Mouse (Mus musculus): ENCODE data around the gene Crebrf.
A peak's percentile ranks its signal among the peaks of the same experiment; 100 is the strongest.

Crebrf gene

DNA sequence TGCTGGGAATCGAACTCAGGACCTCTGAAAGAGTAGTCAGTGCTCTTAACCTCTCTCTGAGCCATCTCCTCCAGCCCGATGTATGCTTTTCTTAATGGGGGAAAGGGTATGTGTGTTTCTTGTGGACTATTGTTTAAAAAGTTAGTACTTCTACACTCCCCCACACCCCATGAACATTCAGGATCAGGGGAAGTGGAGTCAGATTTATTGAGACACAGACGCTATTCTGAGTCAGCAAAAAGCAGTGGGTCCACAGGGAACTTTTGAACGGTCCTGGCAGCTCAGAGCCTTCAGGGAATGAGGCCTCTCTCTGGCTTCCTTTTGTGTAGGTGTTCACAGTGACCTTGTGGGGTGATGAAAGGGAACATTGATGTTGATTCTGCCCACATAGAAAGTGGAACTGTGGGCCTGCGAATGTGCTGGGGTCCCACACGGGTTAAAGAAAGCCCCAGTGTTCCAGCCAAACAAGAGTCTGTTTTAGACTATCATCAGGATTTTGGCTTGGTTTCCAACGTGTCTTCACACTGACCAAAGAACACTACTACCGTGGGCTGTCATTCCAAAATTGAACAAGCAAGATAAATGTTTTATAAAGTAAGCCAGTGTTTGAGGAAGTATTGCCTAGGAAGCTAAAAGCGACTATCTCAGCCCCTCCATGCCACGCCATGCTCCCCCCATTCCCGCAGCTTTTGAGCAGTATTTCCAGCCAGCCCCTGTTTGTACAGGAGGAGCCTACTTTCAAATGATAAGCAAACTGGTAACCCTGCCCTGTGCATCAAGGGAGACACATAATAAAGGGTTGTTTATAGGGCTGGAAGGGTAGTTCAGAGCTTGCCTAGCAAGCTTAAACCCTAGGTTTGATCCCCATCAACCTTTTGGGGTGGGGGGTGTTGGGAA is 9.7 kb upstream of the Crebrf start:
- no peak for DNase-seq (ENCODE audit: low spot score)

DNA sequence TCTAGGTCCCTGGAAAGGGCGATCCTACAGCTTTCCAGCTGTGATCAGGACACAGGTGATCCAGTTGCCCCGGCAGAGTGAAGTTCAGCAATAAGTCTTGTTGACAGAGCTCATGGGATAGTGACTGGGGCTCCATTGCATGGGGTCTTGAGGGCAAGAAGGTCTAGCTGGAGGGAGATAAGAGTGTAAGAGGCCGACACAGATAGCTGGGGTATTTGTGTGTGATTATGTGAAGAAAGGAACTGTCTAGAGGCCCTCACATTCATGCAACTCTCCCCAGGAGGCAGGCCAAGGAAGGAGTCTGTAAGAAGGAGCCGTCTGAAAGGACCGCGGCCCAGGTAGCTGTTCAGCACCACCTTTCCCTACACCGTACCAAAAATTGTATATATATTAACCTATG is 8.4 kb upstream of the Crebrf start:
- DNase-seq (ENCODE audit: low spot score) = no peak

GRCm38 (mm10) chr17:26708499-26708898 is 7.0 kb upstream of the Crebrf start:
- DNase-seq (ENCODE audit: low spot score) = no peak

DNA sequence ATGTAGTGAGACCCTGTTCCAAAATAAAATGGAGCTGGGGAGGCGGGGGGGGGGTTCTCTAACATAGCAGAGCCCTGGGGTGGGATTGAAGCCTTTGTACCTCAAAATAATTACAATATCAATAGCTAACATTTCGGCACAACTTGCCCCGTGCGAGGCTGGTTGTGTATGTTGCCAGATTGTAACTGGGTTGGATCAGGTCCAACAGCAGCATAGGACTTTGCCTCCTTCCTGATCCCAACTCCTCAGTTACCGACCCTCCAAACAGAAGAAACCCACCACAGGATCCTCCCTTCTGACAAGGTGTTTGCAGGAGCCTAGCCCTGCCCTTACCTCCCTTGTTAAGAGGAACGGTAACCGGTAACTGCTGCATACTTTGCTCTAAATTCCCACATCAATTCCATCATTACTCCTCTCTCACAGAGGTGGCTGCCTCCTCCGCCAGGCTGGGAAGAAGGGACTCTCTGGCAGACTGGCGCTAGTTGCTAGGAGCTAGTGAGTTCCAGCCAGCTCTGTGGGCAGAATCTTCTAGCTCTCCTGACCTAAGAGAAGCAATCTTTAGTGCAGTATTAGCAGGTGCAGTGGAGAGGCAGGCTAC is 6.4 kb upstream of the Crebrf start:
- DNase-seq (ENCODE audit: low spot score) = no peak

DNA sequence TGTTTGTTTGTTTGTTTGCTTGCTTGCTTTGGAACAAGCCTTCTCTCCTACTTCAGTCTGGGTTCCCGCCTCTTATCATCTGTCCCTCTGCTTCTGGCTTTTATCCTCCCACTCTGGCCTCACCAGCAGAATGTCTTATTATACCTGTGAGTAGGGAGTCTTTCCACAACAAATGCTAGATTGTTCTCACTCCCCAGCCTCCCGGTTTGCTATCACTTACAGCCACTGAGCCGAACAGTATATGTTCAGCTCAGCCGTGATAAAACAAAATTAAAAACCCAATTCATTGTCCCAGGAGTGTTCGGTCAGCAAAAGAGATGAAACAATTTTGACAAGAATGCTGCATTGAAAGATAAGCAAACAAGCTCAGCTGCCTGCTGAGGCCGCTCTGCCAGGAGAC is 5.4 kb upstream of the Crebrf start:
- no peak for DNase-seq (ENCODE audit: low spot score)

DNA sequence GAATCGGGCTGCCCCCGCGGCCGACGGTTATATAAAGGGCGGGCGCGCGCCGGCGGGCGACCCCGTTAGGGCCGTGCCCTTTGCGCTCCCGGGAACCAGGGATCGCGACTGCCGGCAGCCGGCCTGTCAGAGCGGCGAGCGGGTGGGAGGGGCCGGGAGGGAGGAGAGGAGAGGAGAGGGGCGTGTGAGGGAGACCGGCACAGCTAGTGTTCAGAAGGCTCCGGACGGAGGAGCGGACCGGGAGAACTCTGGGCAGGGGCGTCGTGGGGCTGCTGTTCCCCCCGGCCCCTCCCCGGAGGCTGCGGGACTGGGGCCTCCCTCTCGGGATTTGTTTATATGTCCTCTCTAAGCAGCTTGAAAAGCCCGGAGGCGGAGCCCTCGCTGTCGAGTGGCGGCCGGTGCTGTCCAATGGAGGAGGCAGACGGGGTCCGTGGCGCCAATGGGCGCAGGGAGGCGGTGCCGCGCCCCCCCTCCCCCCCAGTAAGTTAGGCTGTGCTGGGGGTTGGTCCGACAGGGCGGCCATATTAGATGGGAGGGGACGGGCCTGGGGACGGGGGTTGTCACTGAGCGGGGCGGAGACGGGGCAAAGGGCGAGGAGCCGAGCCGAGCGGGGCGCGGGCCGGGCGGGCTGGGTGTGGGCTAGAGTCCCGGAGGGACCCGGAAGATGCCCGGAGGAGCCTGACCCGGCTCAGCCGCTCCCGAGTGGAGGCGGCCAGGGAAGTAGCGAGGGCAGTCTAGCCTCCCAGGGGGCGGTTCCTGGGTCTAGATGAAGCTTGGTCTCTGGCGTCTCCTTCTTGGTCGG is 667 bp downstream of the Crebrf start:
- peak; percentile 94 for DNase-seq (ENCODE audit: low spot score)

DNA sequence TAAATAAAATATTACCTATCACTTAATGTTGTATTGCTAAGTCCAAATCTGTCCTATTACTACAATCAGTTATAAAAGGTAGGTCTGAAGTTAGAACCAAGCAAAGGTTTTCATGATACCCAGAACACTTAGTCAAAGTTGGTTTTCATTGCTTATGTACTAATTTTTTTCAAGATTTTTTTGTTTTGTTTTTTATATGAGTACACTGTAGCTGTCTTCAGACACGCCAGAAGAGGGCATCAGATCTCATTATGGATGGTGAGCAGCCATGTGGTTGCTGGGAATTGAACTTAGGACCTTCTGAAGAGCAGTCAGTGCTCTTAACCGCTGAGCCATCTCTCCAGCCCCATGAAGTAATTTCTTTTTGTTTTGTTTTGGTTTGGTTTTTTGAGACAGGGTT is 2.4 kb downstream of the Crebrf start:
- no peak for DNase-seq (ENCODE audit: low spot score)

DNA sequence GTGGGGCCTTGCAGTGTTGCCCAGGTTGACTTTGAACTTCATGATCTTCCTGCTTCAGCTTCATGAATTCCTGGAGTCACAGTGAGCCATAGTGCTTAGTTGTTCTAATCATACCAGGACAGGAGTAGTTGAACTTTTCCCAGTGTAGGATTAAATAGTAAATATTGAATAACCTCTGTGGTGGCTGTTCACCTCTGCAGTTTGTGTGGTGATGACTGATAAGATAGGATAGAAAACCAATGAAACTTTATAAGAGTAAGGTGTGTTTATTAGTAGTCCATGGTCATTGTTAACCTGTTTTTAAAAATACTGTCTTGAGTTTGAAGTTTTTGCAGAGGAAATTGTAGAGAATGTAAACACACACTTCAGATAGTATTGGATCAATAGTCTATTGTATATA is 4.0 kb downstream of the Crebrf start:
- DNase-seq (ENCODE audit: low spot score) = no peak

- no peak for DNase-seq (ENCODE audit: low spot score)
Measured at GRCm38 (mm10) chr17:26721802-26722201, 6.4 kb downstream of the Crebrf start.

GRCm38 (mm10) chr17:26724790-26725189 is 9.3 kb downstream of the Crebrf start:
- no peak for DNase-seq (ENCODE audit: low spot score)

GRCm38 (mm10) chr17:26726674-26727073 is 11.2 kb downstream of the Crebrf start:
- DNase-seq (ENCODE audit: low spot score) = no peak

GRCm38 (mm10) chr17:26727110-26727755 is 11.8 kb downstream of the Crebrf start:
- no peak for DNase-seq (ENCODE audit: low spot score)

- DNase-seq (ENCODE audit: low spot score) = no peak
Measured at GRCm38 (mm10) chr17:26742581-26742980, 27.1 kb downstream of the Crebrf start.

DNA sequence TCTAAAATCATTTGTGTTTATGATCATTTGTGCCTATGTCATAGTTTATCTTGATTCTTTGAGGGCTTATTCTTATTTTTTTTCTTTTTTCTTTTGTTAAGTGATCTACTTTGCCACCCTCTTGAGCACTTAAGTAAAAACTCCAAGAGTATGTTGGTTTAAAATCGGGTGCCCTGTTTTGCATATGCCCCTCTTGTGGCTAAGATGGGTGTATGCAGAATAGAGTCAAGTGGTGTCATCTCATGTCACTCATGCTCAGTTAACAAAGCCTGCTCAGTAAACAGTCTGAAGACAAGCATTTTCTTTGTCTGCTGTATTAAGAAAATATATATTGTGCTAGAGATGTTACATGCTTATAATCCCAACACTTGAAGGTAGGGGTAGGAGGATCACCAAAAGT is 27.8 kb downstream of the Crebrf start:
- no peak for DNase-seq (ENCODE audit: low spot score)

DNA sequence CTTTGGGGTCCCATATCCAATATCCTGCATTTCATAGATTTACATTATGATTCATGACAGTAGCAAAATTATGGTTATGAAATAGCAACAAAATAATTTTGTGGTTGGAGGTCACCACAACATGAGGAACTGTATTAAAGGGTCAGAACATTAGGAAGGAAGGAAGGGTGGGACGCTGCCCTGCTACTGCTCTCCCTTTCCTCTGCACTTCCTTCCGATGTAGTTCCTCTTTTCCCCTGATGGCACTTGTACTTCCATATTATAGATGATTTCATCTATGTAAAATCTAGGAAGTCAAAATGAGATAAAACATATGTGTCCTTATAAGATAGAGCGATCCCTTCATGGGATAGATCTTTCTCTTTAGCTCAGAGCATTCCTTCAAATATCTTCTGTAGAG is 34.5 kb downstream of the Crebrf start:
- no peak for DNase-seq (ENCODE audit: low spot score)

- no peak for DNase-seq (ENCODE audit: low spot score)
Measured at GRCm38 (mm10) chr17:26752297-26752696, 36.8 kb downstream of the Crebrf start.

GRCm38 (mm10) chr17:26753476-26753875 is 38.0 kb downstream of the Crebrf start:
- DNase-seq (ENCODE audit: low spot score) = no peak

DNA sequence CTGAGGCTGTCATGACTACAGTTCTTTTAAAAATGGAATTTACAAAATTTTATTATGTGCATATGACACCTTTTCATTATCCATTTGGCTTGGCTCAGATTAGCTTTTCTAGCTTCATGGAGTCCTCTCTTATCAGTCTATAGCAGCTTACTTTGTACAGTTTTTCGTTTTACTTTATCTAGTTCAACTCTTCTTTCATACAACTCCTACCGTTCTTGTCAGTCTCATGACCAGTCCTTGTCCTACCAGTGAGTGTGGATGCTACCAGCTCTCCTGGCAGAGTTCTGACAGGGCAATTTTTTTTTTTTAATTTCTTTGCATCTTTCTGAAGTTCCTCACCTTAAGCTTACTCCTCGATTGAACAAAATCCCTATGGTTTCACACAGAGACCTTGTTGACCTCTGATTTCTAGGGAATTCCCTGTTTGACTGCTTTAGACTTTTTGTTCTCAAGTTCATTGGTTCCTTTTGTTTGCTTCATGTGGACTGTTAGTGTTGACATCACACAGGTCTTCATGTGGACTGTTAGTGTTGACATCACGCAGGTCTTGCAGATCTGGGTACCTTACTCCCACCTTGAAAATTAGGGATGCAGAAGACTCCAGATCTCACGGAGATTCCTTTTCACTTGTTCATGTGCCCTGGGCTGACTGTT is 51.8 kb downstream of the Crebrf start:
- no peak for DNase-seq (ENCODE audit: low spot score)

GRCm38 (mm10) chr17:26767754-26768124 is 52.3 kb downstream of the Crebrf start:
- DNase-seq (ENCODE audit: low spot score) = no peak

- DNase-seq (ENCODE audit: low spot score) = no peak
Measured at GRCm38 (mm10) chr17:26776211-26776610, 60.8 kb downstream of the Crebrf start.

DNA sequence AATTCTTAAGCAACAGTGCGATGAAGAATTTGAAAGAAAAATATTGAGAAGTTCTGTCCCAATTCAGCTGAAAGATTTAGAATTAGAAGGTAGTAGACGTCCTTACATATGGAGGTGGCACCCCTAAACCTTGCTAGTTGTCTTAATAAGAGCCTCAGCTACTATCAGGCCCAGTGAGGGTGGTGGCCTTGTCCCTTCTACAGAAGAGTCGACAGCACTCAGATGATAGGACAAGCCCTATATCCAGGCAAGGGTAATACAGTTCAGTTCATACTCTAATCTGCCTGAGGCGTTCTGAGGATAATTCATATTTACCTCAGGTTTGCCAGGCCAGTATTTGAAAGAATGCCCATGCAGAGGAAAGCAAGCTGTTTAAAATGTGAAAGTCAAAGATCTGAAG is 62.6 kb downstream of the Crebrf start:
- DNase-seq (ENCODE audit: low spot score) = no peak
